18 mouse cellular contexts compared by ENCODE assay signal in genomic region chr1:34284979-34285378, GRCm38 (mm10).
DNase-seq lines count a peak whose midpoint lies in the region.
"Had no signal": no experiment of that assay in that cellular context is flagged by ENCODE, and none has a peak within 500 bp of the region (broad histone marks: within the 10 kb centered on the region; RNA-seq: fewer than 3 reads in every experiment).

No protein-coding gene starts in this region.

- no peak overlapping the region for H3K27ac ChIP-seq in heart, embryonic 10.5 days
- H3K27ac ChIP-seq: embryonic facial prominence, embryonic 13.5 days; forebrain, embryonic 13.5 days; heart, embryonic 13.5 days; hindbrain, embryonic 12.5 days had no signal

- H3K4me3 ChIP-seq in heart, embryonic 10.5 days = no peak overlapping the region
- H3K4me3 ChIP-seq: embryonic facial prominence, embryonic 13.5 days; forebrain, embryonic 13.5 days; heart, embryonic 13.5 days; hindbrain, embryonic 12.5 days had no signal

- DNase-seq in adrenal gland, postnatal 10 days = peak; percentile 33
- DNase-seq in adrenal gland, adult 8-10 months = no peak
- peak; percentile 71 for DNase-seq in heart, adult 11 months
- no peak for DNase-seq in heart, embryonic 10.5 days (ENCODE audit: low spot score)
- peak; percentile 48 for DNase-seq in MN1 (ENCODE audit: low spot score)
- peak; percentile 50 to 53 for DNase-seq in adrenal gland, postnatal 36 days
- DNase-seq in heart, postnatal 36 days = no peak
- DNase-seq: cerebellum, adult 11-12 months; cerebellum, adult 9-10 months; cerebellum, postnatal 25 days; gastrocnemius, postnatal 14 days; heart, postnatal 4 days; kidney, adult 8-10 months had no signal

- 94% methylated on average over 9 of the region's 9 CpGs for WGBS in heart, embryonic 10.5 days

- peaks cover 59% of the 10 kb centered on the region for H3K36me3 ChIP-seq in heart, embryonic 10.5 days

- peaks cover 5% of the 10 kb centered on the region; the same call in 1 of the 2 replicates for H3K4me1 ChIP-seq in heart, embryonic 10.5 days
- H3K4me1 ChIP-seq: forebrain, embryonic 13.5 days; hindbrain, embryonic 12.5 days had no signal

- no peaks in the 10 kb centered on the region for H3K27me3 ChIP-seq in heart, embryonic 10.5 days (ENCODE audit: insufficient read depth, poor library complexity, severe bottlenecking)
- H3K27me3 ChIP-seq: CH12.LX; embryonic facial prominence, embryonic 13.5 days; forebrain, embryonic 13.5 days; heart, embryonic 13.5 days; hindbrain, embryonic 12.5 days had no signal

- H3K9me3 ChIP-seq in heart, embryonic 10.5 days = no peaks in the 10 kb centered on the region
- H3K9me3 ChIP-seq: embryonic facial prominence, embryonic 13.5 days; forebrain, embryonic 13.5 days; heart, embryonic 13.5 days; hindbrain, embryonic 12.5 days had no signal

- intact Hi-C loops in heart, postnatal 36 days (cut with DNase I) = loop anchor here (5.0 kb wide), 1 partner anchor 122 kb away; no protein-coding TSS in a partner anchor

Comparison
In these comparisons a context has a peak if more than half of its experiments do, and no peak if none do; other contexts are left out.
1. DNase-seq: peak in adrenal gland, postnatal 10 days (single experiment), heart, adult 11 months (single experiment), MN1 (single experiment) and adrenal gland, postnatal 36 days (2 of 2); none in adrenal gland, adult 8-10 months (single experiment), heart, embryonic 10.5 days (single experiment) and heart, postnatal 36 days (0 of 2).